Mouse (Mus musculus) c-Kit-positive CD71-positive TER-119-negative erythroid progenitor cells, embryonic 14.5 days (primary cell): ENCODE measurements around the gene Ska2.

Experiments
- DNase-seq: peaks from one replicate; pipeline ENCODE4 v3.0.0-alpha.2; 2013; ENCODE audit warnings: low read depth

The Ska2 gene

GRCm38 (mm10) chr11:87173625-87174024 lies 64.6 kb downstream of the Ska2 start:
- no peak for DNase-seq
